Mouse (Mus musculus): ENCODE results near the gene Wwc2.

GRCm38 (mm10) chr8:47948836-47949235 is 41.9 kb downstream of the Wwc2 start:
- no peak for TF ChIP-seq POLR2A (IDR thresholded peaks at IDR 0.05; ENCODE audit: insufficient read length, low read depth)
- no peak for TF ChIP-seq USF1 (IDR thresholded peaks at IDR 0.05; ENCODE audit: low read depth)
- TF ChIP-seq MYOD1 (IDR thresholded peaks at IDR 0.05; ENCODE audit: control insufficient read depth in 1 of 3, insufficient read length in 2 of 3, low read depth in 2 of 3): no peak
- TF ChIP-seq E2F4 (IDR thresholded peaks at IDR 0.05; ENCODE audit: insufficient read depth): no peak
- no peak for TF ChIP-seq TCF12 (IDR thresholded peaks at IDR 0.05; ENCODE audit: insufficient read depth, poor library complexity, severe bottlenecking)
- TF ChIP-seq MAX (IDR thresholded peaks at IDR 0.05; ENCODE audit: low read depth): no peak
- no peak for TF ChIP-seq POLR2AphosphoS2 (IDR thresholded peaks at IDR 0.05; ENCODE audit: insufficient read length, low read depth)
- no peak for TF ChIP-seq MYOG (IDR thresholded peaks at IDR 0.05; ENCODE audit: control insufficient read depth in 1 of 3, insufficient read depth in 1 of 3, insufficient read length in 2 of 3, low read depth in 2 of 3)
- TF ChIP-seq CEBPB (IDR thresholded peaks at IDR 0.05; ENCODE audit: insufficient read depth, poor library complexity, severe bottlenecking): no peak
- no peak for TF ChIP-seq TCF3 (IDR thresholded peaks at IDR 0.05; ENCODE audit: insufficient read length, low read depth)
- TF ChIP-seq SRF (IDR thresholded peaks at IDR 0.05; ENCODE audit: control insufficient read depth, insufficient read length, low read depth): no peak
- no peak for TF ChIP-seq REST (IDR thresholded peaks at IDR 0.05; ENCODE audit: insufficient read depth, insufficient read length)

Measured in myocyte (in vitro differentiated cells).